Mouse (Mus musculus) ES-Bruce4 (cell line): ENCODE measurements at regions not wholly inside any gene's neighbourhood (a gene's known extent, or its start where the extent isn't known, plus 50 kb on each side); places are given as distances from the start of the nearest gene placed in this dataset.

ENCODE experiments used
- H3K27ac ChIP-seq: 2 replicates; pipeline ENCODE4 v1.5.1; 2012; ENCODE audit warnings: low read length, inconsistent platforms; ENCODE audit not compliant: insufficient read depth
- H3K27me3 ChIP-seq: 2 replicates; pipeline ENCODE4 v1.6.1; 2012; ENCODE audit warnings: mild to moderate bottlenecking, low read length, inconsistent platforms; ENCODE audit not compliant: control insufficient read depth, poor library complexity, insufficient read depth, severe bottlenecking
- H3K36me3 ChIP-seq: 2 replicates; pipeline ENCODE4 v1.6.1; 2012; ENCODE audit warnings: inconsistent platforms, mild to moderate bottlenecking, low read length, moderate library complexity; ENCODE audit not compliant: control insufficient read depth, poor library complexity, insufficient read depth, severe bottlenecking
- H3K4me1 ChIP-seq: one replicate; pipeline ENCODE4 v1.8.1; 2011; ENCODE audit warnings: low read length; ENCODE audit not compliant: control insufficient read depth, insufficient read depth
- H3K4me3 ChIP-seq: 2 replicates; pipeline ENCODE4 v1.5.1; 2011; ENCODE audit warnings: low read depth, mild to moderate bottlenecking, low read length
- H3K9ac ChIP-seq: 2 replicates; pipeline ENCODE4 v1.6.1; 2012; ENCODE audit warnings: low read depth, mild to moderate bottlenecking, inconsistent platforms; ENCODE audit not compliant: poor library complexity, severe bottlenecking
- H3K9me3 ChIP-seq: replicated peaks from 2 replicates; pipeline ENCODE4 v1.6.1; 2012; ENCODE audit warnings: mild to moderate bottlenecking, low read length, inconsistent platforms; ENCODE audit not compliant: control insufficient read depth, poor library complexity, insufficient read depth, severe bottlenecking
- CTCF ChIP-seq: IDR thresholded peaks from one replicate; pipeline ENCODE4 v1.8.1; 2011; ENCODE audit warnings: low read depth, low read length
- EP300 ChIP-seq: IDR thresholded peaks from 2 replicates; pipeline ENCODE4 v1.6.1; 2011; ENCODE audit warnings: low read depth, low read length; ENCODE audit not compliant: insufficient read depth
- POLR2A ChIP-seq: IDR thresholded peaks from one replicate; pipeline ENCODE4 v1.8.1; 2011; ENCODE audit warnings: low read length; ENCODE audit not compliant: insufficient read depth

DNA sequence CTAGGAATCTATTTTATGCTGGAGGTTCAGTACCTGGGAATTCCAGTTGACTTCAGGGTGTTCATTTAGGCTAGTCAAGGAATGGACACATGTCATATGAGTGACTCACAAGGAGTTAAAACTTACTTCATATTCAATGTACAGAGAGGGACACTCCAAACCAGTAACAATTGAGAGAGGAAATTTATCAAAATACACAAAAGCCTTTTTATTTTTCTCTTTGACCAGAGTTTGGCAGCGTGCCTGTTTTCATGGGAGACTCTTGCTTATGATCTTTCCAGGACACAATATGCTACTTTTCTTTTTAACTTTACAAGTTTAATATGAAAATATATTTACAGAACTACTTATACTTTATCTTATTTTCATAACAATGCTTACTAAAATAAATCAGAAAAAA lies 415.5 kb downstream of the Tmem161b start:
- TF ChIP-seq EP300 (no peak), CTCF (no peak), POLR2A (no peak)
- Histone ChIP-seq H3K4me1 (no peaks in the 10 kb centered on the region), H3K36me3 (no peaks in the 10 kb centered on the region), H3K27me3 (no peaks in the 10 kb centered on the region), H3K27ac (no peak overlapping the region), H3K4me3 (no peak overlapping the region), H3K9me3 (no peaks in the 10 kb centered on the region), H3K9ac (no peak overlapping the region)

DNA sequence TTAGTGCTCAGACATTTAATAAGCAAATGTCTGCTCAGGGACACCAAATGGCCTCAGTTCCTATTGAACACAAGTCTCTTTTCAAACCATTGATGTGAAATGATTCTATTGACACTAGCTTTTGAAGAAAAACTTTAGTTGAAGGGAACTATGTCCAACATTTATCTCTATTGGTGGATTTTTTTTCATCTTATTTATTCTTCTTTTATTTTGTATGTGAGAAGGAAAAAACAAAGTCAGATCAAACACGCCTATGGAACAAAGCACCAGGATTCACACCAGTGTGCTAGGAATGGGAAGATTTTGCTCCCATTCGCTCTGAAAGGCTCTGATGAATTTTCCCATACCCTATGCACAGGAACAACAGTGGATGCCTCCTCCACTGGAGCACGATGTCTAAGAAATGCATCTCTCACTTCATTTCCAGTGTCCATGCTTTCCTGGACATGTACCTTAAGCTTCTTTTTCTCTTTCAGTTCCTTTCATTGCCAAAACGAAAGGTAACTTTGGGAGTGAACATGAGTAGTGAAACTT lies 416.4 kb downstream of the Tmem161b start:
- Histone ChIP-seq H3K27me3 (no peaks in the 10 kb centered on the region), H3K9me3 (no peaks in the 10 kb centered on the region), H3K4me3 (no peak overlapping the region), H3K4me1 (no peaks in the 10 kb centered on the region), H3K36me3 (no peaks in the 10 kb centered on the region), H3K27ac (no peak overlapping the region), H3K9ac (no peak overlapping the region)
- TF ChIP-seq CTCF (no peak), EP300 (no peak), POLR2A (no peak)

DNA sequence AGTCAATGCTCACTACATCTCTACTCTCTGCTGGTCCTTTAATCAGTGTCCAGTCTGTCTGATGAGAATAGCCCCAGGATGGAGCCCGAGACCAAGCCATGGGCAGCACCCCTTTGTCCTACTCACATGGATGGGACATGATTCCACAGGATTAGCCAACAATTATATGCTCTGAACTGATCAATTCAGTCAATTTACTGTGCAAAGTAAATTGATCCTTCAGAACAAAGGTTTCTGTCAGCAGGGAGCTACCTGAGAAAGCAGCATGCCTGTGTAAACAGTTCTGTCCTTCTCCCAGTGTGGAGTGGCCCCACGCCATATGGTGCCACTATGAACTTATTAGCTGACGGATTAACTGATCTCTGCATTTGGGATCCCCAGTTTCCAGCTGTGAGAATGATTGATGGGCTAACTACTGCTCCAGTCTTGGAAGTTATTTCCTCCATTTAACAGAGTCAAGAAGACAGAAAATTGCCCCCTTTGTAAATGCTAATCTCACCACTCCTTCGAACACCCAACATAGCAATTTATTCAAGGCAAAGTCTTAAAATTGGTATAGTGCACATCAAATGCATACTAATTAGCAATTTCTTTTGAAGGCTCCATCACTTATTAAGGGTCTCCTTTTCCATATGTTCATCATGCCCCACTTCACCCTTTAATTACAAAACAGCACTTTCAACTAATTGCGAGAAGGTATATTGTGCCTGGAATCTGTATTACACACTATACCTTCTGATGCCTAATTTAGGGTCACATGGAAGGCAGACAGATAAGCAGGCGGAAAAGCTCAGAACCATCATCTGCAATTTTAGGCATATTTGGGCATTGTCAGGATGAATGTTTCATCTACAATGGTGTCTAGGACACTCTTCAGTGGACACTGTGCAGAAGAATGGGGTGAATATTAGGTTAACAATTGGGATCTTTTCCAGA lies 417.3 kb downstream of the Tmem161b start:
- no peak for TF ChIP-seq EP300
- TF ChIP-seq POLR2A, result no peak
- TF ChIP-seq CTCF, result no peak
- Histone ChIP-seq H3K9me3 (no peaks in the 10 kb centered on the region), H3K36me3 (no peaks in the 10 kb centered on the region), H3K4me3 (no peak overlapping the region), H3K9ac (no peak overlapping the region), H3K4me1 (no peaks in the 10 kb centered on the region), H3K27me3 (no peaks in the 10 kb centered on the region), H3K27ac (no peak overlapping the region)

DNA sequence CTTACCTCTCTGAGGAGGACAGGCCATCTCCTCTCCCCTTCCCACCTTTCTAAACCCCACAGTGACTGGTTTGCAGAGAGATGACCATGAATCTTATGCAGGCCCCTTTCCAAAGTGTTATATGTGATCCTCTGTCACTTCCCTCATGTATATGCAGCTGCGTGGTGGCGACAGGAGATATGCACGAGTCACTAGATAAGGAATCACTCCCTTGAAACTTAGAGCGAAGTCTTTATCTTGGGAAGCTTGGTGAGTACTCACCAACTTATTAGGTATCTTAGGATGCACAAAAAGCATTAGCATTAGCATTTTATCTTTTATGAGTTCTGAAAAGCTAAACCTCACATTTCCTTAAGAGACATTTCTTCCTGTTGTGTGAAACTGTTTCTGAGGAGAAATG lies 421.9 kb downstream of the Tmem161b start:
- no peak for TF ChIP-seq CTCF
- no peak for TF ChIP-seq POLR2A
- no peak for TF ChIP-seq EP300
- Histone ChIP-seq H3K27ac (no peak overlapping the region), H3K27me3 (no peaks in the 10 kb centered on the region), H3K9ac (no peak overlapping the region), H3K9me3 (no peaks in the 10 kb centered on the region), H3K4me1 (no peaks in the 10 kb centered on the region), H3K36me3 (no peaks in the 10 kb centered on the region), H3K4me3 (no peak overlapping the region)

DNA sequence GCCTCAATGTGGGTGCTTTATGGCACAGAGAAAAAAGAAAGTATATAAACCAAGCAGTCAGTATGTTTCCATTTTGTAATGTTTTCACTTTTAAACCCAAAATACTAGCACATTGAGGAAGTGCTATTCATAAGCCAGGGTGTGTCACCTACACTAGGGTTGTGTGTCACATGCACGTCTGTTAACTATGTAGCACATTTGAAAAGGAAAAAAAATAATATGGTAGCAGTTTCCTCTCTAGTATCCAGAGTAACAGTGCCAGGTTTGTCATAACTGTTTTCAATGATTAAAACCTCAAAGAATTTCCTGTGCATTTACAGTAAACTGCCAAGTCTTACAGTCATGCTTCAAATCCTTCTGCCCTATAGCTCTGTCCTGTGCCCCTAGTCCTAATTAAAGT lies 424.8 kb downstream of the Tmem161b start:
- TF ChIP-seq POLR2A, result no peak
- no peak for TF ChIP-seq CTCF
- no peak for TF ChIP-seq EP300
- no peak overlapping the region for H3K27ac ChIP-seq
- H3K36me3 ChIP-seq, result no peaks in the 10 kb centered on the region
- no peaks in the 10 kb centered on the region for H3K9me3 ChIP-seq
- H3K27me3 ChIP-seq, result no peaks in the 10 kb centered on the region
- no peak overlapping the region for H3K4me3 ChIP-seq
- no peaks in the 10 kb centered on the region for H3K4me1 ChIP-seq
- no peak overlapping the region for H3K9ac ChIP-seq

DNA sequence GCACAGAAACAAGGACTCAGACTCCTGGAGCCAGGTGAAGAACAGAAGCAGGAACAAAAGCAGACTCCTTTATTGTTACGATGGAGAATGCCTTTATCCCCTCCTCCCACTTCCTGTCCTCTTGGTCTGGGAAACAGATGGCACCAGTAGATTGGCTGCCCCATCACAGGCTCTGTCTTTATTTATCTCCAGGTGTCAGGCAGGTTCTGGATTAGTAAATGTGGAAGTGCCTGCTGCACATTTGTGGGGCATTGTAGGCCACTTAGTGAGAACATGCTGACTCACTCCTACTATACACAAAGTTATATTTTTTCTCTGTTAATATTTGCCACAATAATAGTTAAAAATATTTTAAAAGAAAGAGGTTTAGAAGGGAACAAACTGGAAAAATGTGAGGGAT lies 426.0 kb downstream of the Tmem161b start:
- TF ChIP-seq EP300, result no peak
- TF ChIP-seq POLR2A, result no peak
- TF ChIP-seq CTCF, result no peak
- Histone ChIP-seq H3K4me1 (no peaks in the 10 kb centered on the region), H3K27ac (no peak overlapping the region), H3K36me3 (no peaks in the 10 kb centered on the region), H3K9ac (no peak overlapping the region), H3K4me3 (no peak overlapping the region), H3K27me3 (no peaks in the 10 kb centered on the region), H3K9me3 (no peaks in the 10 kb centered on the region)
